Mouse (Mus musculus) central nervous system, embryonic 11.5 days (tissue): Measurements from ENCODE around the gene Cep95. TPM values are rescaled to one million over a fixed set of nuclear protein-coding genes. Genes with fewer than 3 reads are reported as not detected.

ENCODE experiments used
- polyA plus RNA-seq: library from polyadenylated mRNA; depleted of rRNA; stranded (reverse); fragments of >200 nt; gene quantifications from 2 replicates; pipeline ENCODE4 v1.2.3, GENCODE M21; 2012; rRNA removed

Cep95 gene
- polyA plus RNA-seq = 32.5 and 33.3 TPM in 2 replicates

DNA sequence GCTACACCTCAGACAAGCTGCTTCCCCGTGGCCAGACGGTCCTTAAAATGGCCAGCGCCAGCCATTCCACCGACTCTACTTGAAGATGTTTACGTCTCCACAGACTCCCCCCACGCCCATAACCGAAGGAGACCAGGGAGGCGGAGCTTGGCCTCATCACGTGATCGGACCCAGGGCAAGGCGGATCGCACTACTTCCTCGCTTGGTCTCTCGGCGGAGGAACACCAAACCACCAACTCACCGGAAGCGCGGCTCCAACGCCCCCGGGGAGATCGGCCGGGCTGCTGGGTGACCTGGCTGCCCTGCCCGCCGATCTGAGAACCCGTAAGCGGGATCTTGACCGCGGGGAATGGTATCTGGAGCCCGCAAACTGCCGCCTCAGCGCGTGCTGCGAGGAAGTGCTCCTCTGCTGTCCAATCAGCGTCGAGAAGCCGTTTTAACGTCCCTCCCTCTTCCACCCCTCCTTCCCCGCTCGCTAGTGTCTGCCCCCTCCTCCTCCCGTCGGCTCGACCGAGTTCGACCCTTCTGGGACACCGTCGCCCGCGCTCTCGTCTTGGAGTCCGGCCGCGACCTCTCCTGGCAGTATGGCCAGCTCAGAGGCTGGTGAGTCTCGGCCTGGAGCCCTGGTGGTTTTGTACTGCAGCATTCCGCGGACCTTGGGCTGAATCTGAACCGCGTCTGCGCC is at the start of gene Cep95, which contains the start of gene Ddx5:
Cep95 (plus strand) TSS at position 478 of the 685 bp plus-strand sequence.
Ddx5 (minus strand) TSS at position 411 of the 685 bp plus-strand sequence.

DNA sequence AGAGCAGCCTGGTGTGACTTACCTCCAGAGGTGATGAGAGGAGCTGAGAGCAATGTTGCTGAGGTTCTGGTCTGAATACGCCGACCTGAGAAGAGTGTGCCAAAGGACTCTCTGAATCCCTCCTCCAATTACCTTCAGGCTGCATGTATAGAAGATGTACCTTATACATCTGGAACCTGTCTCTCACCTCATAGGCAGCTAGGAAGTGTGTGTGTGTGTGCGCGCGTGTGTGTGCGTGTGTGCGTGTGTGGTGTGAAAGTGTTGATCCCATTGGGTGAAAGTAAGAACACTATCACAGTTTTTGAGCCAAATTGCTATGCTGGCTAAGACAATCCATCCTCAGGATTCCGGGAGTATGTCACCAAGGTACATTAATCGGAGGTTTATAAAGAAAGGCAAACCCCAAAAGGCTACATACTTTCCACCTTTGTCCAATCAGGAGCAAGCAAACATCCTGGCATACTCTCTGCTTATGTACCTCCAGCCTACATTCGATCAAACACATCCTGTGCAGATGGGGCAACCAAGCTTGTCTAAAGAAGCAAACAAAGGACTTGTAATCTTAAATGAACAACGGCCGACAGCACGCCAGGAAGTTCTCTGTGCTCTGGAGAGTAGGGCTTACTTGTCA is 38.8 kb upstream of the Cep95 start, which contains the start of gene Pecam1:
Pecam1 (minus strand) TSS at position 508 of the 631 bp plus-strand sequence.

DNA sequence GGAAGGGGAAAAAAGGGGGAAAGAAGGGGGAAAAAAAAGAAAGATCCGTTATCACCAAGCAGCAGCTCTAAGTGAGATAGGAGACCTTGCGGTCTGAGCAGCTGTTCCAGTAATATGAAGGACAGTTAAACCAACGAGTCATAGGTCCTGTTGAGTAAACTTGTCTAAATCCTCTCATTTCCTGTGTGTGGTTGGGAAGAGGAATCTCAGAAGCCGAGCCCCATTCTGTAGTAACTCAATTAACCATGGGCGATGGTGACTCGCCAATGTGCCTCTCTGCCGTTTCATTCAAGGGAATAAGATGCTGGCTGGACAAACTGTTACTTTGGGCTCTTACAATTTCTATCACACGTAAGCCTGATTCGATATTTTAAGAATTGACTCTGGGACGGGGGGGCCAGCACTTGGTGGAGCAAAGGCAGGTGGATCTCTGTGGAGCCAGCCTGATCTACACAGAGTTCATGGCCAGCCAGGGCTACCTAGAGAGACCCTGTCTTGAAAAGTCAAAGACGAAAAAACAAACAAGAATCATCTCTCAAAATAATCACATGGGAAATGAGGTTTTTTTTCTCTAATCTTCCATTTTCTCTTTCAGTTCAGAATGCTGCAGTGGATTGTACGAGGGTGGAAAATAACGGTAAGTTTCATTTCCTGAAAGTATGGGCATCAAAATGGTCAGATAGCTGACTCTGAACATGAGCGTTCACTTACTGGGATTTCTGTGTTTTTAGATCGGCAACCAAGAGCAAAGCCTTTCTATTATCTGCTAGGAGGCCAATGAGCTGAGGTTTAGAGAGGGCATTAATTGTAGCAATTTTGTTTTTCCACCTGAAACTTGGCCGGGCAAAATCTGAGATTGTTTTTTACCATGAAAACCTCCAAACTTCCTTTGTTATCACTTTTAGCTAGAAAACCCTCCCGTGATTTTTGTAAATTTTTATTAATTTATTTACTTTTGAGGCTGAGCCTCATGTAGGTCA is 37.7 kb upstream of the Cep95 start, which contains the start of gene Milr1:
Milr1 (plus strand) TSS at position 188 of the 980 bp plus-strand sequence.

DNA sequence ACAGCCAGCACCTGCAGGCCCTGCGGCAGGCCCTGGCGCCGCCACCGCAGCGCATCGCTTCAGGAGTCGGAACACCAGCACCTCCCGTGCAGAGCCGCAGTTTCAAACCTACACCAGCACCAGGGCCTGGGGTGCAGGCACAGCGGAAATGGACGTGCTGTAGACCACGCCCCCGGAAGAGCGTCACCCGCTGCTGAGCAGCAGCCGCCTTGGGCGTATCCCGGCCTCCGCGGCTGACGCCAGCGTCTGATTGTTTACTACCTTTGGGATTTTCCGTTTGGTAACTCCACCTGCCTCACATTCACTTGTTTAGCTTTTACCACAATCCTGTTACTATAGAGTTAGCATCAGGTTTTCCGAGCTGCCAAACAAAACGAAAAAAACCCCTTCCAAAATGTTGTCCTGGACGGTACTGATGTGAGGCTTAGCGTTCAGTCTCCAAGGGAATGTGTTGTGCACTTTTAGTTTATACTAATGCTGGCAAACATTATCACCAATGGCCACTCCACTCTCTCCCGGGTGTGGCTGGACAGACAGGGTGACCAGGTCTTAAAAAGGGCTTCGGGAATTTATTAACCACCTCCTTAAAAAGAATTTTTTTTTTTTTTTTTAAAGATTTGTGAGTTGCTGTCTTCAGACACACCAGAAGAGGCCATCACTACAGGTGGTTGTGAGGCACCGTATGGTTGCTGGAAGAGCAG is 9.5 kb upstream of the Cep95 start, which contains the start of gene Polg2:
Polg2 (minus strand) TSS at position 150 of the 701 bp plus-strand sequence.

Other genes starting within 250 kb of the Cep95 start
- 9.3 and 9.8 TPM in 2 replicates for gene Tex2, start 175.8 kb upstream of the Cep95 start, polyA plus RNA-seq
- gene Pecam1, start 38.6 kb upstream of the Cep95 start, polyA plus RNA-seq = 16.7 and 26.3 TPM in 2 replicates
- 0.77 and 1.0 TPM in 2 replicates for gene Milr1, start 38.0 kb upstream of the Cep95 start, polyA plus RNA-seq
- 8.3 and 10.8 TPM in 2 replicates for gene Polg2, start 9.7 kb upstream of the Cep95 start, polyA plus RNA-seq
- 671 and 1,179 TPM in 2 replicates for gene Ddx5, start 67 bp upstream of the Cep95 start, polyA plus RNA-seq
- 16.7 and 26.5 TPM in 2 replicates for gene Smurf2, start 131.5 kb downstream of the Cep95 start, polyA plus RNA-seq
- 439 and 461 TPM in 2 replicates for gene Kpna2, start 210.3 kb downstream of the Cep95 start, polyA plus RNA-seq
- 1.8 and 2.3 TPM in 2 replicates for gene 1810010H24Rik, start 236.4 kb downstream of the Cep95 start, polyA plus RNA-seq